Mouse (Mus musculus) neural tube, embryonic 15.5 days (tissue): ENCODE data around the gene Lonrf2. TPM values are rescaled to one million over a fixed set of nuclear protein-coding genes. Genes with fewer than 3 reads are reported as not detected.

Source experiments
- ATAC-seq: fragments of 200-750 bp; cut with Nextera tagmentation; 2 replicates; pipeline ENCODE4 v1.8.0; 2017; ENCODE audit warnings: mild to moderate bottlenecking, moderate TSS enrichment, moderate library complexity; ENCODE audit not compliant: low FRiP score
- H3K27ac ChIP-seq: fragments of 300-500 bp; sonication (generic); replicated peaks from 2 replicates; pipeline ENCODE4 v1.5.1; 2015; ENCODE audit warnings: mild to moderate bottlenecking, inconsistent platforms
- H3K27me3 ChIP-seq: fragments of 300-500 bp; sonication (generic); replicated peaks from 2 replicates; pipeline ENCODE4 v1.6.1; 2015; ENCODE audit warnings: inconsistent platforms
- H3K36me3 ChIP-seq: fragments of 300-500 bp; sonication (generic); 2 replicates; pipeline ENCODE4 v1.6.1; 2015; ENCODE audit warnings: inconsistent platforms
- H3K4me1 ChIP-seq: fragments of 300-500 bp; sonication (generic); 2 replicates; pipeline ENCODE4 v1.6.1; 2015; ENCODE audit warnings: inconsistent platforms
- H3K4me2 ChIP-seq: fragments of 300-500 bp; sonication (generic); 2 replicates; pipeline ENCODE4 v1.6.1; 2015; ENCODE audit warnings: inconsistent platforms, mild to moderate bottlenecking, moderate library complexity
- H3K4me3 ChIP-seq: fragments of 300-500 bp; sonication (generic); replicated peaks from 2 replicates; pipeline ENCODE4 v1.5.1; 2015; ENCODE audit warnings: mild to moderate bottlenecking, inconsistent platforms
- H3K9ac ChIP-seq: fragments of 300-500 bp; sonication (generic); replicated peaks from 2 replicates; pipeline ENCODE4 v1.6.1; 2015; ENCODE audit warnings: mild to moderate bottlenecking, inconsistent platforms
- H3K9me3 ChIP-seq: fragments of 300-500 bp; sonication (generic); replicated peaks from 2 replicates; pipeline ENCODE4 v1.6.1; 2016; ENCODE audit warnings: inconsistent platforms
- WGBS: fragments of 180-500 bp; shearing (Covaris S2); methylation state at CpG from one replicate; pipeline ENCODE4 v1.1.7; 2015; ENCODE audit warnings: mixed read lengths; 5-methylcytosine and 5-hydroxymethylcytosine counted together
- polyA plus RNA-seq: library from polyadenylated mRNA; unstranded; fragments of >200 nt; fragmentation: Nextera tagmentation; extraction: Ambion mirVana; gene quantifications from 2 replicates; pipeline ENCODE4 v1.2.1, GENCODE M21; 2015

The Lonrf2 gene
- polyA plus RNA-seq: 18.6 and 22.6 TPM in 2 replicates

GRCm38 (mm10) chr1:38836477-38836872 is at the start of gene Lonrf2:
Lonrf2 (minus strand) TSS chr1:38836711.
- H3K36me3 ChIP-seq: peaks cover 23% of the 10 kb centered on the region
- H3K4me2 ChIP-seq: peak within 1 kb of the TSS; percentile 95
- peak within 1 kb of the TSS; percentile 79 for H3K4me3 ChIP-seq
- peak within 1 kb of the TSS; percentile 97 for H3K27ac ChIP-seq
- peaks cover 8% of the 10 kb centered on the region; the same call in 1 of the 2 replicates for H3K27me3 ChIP-seq
- H3K9ac ChIP-seq: peak within 1 kb of the TSS; percentile 90
- WGBS: under 1% methylated on average over 47 of the region's 47 CpGs
- H3K4me1 ChIP-seq: peaks cover 24% of the 10 kb centered on the region
- H3K9me3 ChIP-seq: no peaks in the 10 kb centered on the region
- ATAC-seq: peak; percentile 95

- no peak for ATAC-seq
- H3K4me3 ChIP-seq: no peak overlapping the region
- no peaks in the 10 kb centered on the region for H3K27me3 ChIP-seq
- no peaks in the 10 kb centered on the region for H3K4me1 ChIP-seq
- no peaks in the 10 kb centered on the region for H3K9me3 ChIP-seq
- WGBS: 86% methylated on average over 2 of the region's 2 CpGs
- H3K9ac ChIP-seq: no peak overlapping the region
- peaks cover 30% of the 10 kb centered on the region for H3K36me3 ChIP-seq
- H3K27ac ChIP-seq: no peak overlapping the region
- no peak overlapping the region for H3K4me2 ChIP-seq
Observed at GRCm38 (mm10) chr1:38885956-38886355, 49.4 kb upstream of the Lonrf2 start.

GRCm38 (mm10) chr1:38883766-38884165 is 47.3 kb upstream of the Lonrf2 start:
- Histone ChIP-seq H3K9me3 (no peaks in the 10 kb centered on the region), H3K27me3 (no peaks in the 10 kb centered on the region), H3K27ac (no peak overlapping the region), H3K9ac (no peak overlapping the region), H3K36me3 (peaks cover 27% of the 10 kb centered on the region), H3K4me1 (no peaks in the 10 kb centered on the region), H3K4me2 (no peak overlapping the region), H3K4me3 (no peak overlapping the region)
- WGBS: 83% methylated on average over 9 of the region's 9 CpGs
- ATAC-seq: no peak

- H3K9ac ChIP-seq: no peak overlapping the region
- H3K4me3 ChIP-seq: no peak overlapping the region
- 95% methylated on average over 4 of the region's 4 CpGs for WGBS
- H3K4me2 ChIP-seq: no peak overlapping the region
- no peak for ATAC-seq
- H3K9me3 ChIP-seq: no peaks in the 10 kb centered on the region
- H3K27ac ChIP-seq: no peak overlapping the region
- H3K4me1 ChIP-seq: no peaks in the 10 kb centered on the region
- no peaks in the 10 kb centered on the region for H3K27me3 ChIP-seq
- H3K36me3 ChIP-seq: peaks cover 27% of the 10 kb centered on the region
Observed at GRCm38 (mm10) chr1:38882746-38883145, 46.2 kb upstream of the Lonrf2 start.

GRCm38 (mm10) chr1:38881366-38881765 is 44.9 kb upstream of the Lonrf2 start:
- Histone ChIP-seq H3K4me1 (no peaks in the 10 kb centered on the region), H3K9me3 (no peaks in the 10 kb centered on the region), H3K27me3 (no peaks in the 10 kb centered on the region), H3K27ac (no peak overlapping the region), H3K4me3 (no peak overlapping the region), H3K4me2 (no peak overlapping the region), H3K9ac (no peak overlapping the region), H3K36me3 (peaks cover 27% of the 10 kb centered on the region)
- ATAC-seq: no peak
- WGBS: 88% methylated on average over 4 of the region's 4 CpGs

GRCm38 (mm10) chr1:38876671-38877382 is 40.3 kb upstream of the Lonrf2 start:
- no peak overlapping the region for H3K4me3 ChIP-seq
- 52% methylated on average over 5 of the region's 5 CpGs for WGBS
- no peaks in the 10 kb centered on the region for H3K27me3 ChIP-seq
- no peak; the same call in 1 of the 2 replicates for ATAC-seq
- H3K9ac ChIP-seq: no peak overlapping the region
- H3K27ac ChIP-seq: no peak overlapping the region
- peaks cover 38% of the 10 kb centered on the region for H3K36me3 ChIP-seq
- no peaks in the 10 kb centered on the region for H3K4me1 ChIP-seq
- no peak overlapping the region for H3K4me2 ChIP-seq
- H3K9me3 ChIP-seq: no peaks in the 10 kb centered on the region

- H3K4me3 ChIP-seq: no peak overlapping the region
- H3K27me3 ChIP-seq: no peaks in the 10 kb centered on the region
- H3K4me2 ChIP-seq: no peak overlapping the region
- ATAC-seq: no peak
- H3K4me1 ChIP-seq: no peaks in the 10 kb centered on the region
- no peak overlapping the region for H3K9ac ChIP-seq
- H3K36me3 ChIP-seq: peaks cover 46% of the 10 kb centered on the region
- WGBS: 85% methylated on average over 5 of the region's 5 CpGs
- H3K27ac ChIP-seq: no peak overlapping the region
- H3K9me3 ChIP-seq: no peaks in the 10 kb centered on the region
Observed at GRCm38 (mm10) chr1:38873911-38874310, 37.4 kb upstream of the Lonrf2 start.

- no peak overlapping the region for H3K27ac ChIP-seq
- no peak for ATAC-seq
- WGBS: 69% methylated on average over 6 of the region's 6 CpGs
- H3K9me3 ChIP-seq: no peaks in the 10 kb centered on the region
- no peaks in the 10 kb centered on the region for H3K27me3 ChIP-seq
- H3K36me3 ChIP-seq: peaks cover 61% of the 10 kb centered on the region
- H3K4me1 ChIP-seq: no peaks in the 10 kb centered on the region
- no peak overlapping the region for H3K9ac ChIP-seq
- H3K4me2 ChIP-seq: no peak overlapping the region
- no peak overlapping the region for H3K4me3 ChIP-seq
Observed at GRCm38 (mm10) chr1:38871834-38872233, 35.3 kb upstream of the Lonrf2 start.

- 50% methylated on average over 13 of the region's 13 CpGs for WGBS
- Histone ChIP-seq H3K36me3 (peaks cover 73% of the 10 kb centered on the region), H3K4me2 (no peak overlapping the region)
Observed at GRCm38 (mm10) chr1:38869398-38870195, 33.1 kb upstream of the Lonrf2 start.

GRCm38 (mm10) chr1:38866242-38866641 is 29.7 kb upstream of the Lonrf2 start:
- peaks cover 54% of the 10 kb centered on the region for H3K36me3 ChIP-seq
- no peak overlapping the region for H3K4me2 ChIP-seq
- H3K27ac ChIP-seq: no peak overlapping the region
- ATAC-seq: no peak
- H3K9ac ChIP-seq: no peak overlapping the region
- H3K4me1 ChIP-seq: no peaks in the 10 kb centered on the region
- no peak overlapping the region for H3K4me3 ChIP-seq
- no peaks in the 10 kb centered on the region for H3K27me3 ChIP-seq
- WGBS: 80% methylated on average over 5 of the region's 5 CpGs
- no peaks in the 10 kb centered on the region for H3K9me3 ChIP-seq

More at GRCm38 (mm10) chr1:38869398-38870195, 33.1 kb upstream of the Lonrf2 start:
- ATAC-seq: no peak
- Histone ChIP-seq H3K4me1 (no peaks in the 10 kb centered on the region), H3K9me3 (no peaks in the 10 kb centered on the region), H3K4me3 (no peak overlapping the region), H3K9ac (no peak overlapping the region), H3K27me3 (no peaks in the 10 kb centered on the region), H3K27ac (no peak overlapping the region)

- WGBS: 81% methylated on average over 9 of the region's 9 CpGs
- peaks cover 43% of the 10 kb centered on the region for H3K36me3 ChIP-seq
- H3K4me3 ChIP-seq: no peak overlapping the region
- no peak overlapping the region for H3K9ac ChIP-seq
- H3K4me1 ChIP-seq: peaks cover 5% of the 10 kb centered on the region
- no peak for ATAC-seq
- no peaks in the 10 kb centered on the region for H3K9me3 ChIP-seq
- H3K4me2 ChIP-seq: no peak overlapping the region
- no peak overlapping the region for H3K27ac ChIP-seq
- H3K27me3 ChIP-seq: no peaks in the 10 kb centered on the region
Observed at GRCm38 (mm10) chr1:38864341-38864740, 27.8 kb upstream of the Lonrf2 start.

- no peak overlapping the region for H3K4me2 ChIP-seq
- 18% methylated on average over 4 of the region's 4 CpGs for WGBS
- no peak for ATAC-seq
- H3K9me3 ChIP-seq: no peaks in the 10 kb centered on the region
- H3K4me3 ChIP-seq: no peak overlapping the region
- peaks cover 31% of the 10 kb centered on the region for H3K36me3 ChIP-seq
- H3K4me1 ChIP-seq: peaks cover 5% of the 10 kb centered on the region
- no peaks in the 10 kb centered on the region for H3K27me3 ChIP-seq
- H3K9ac ChIP-seq: no peak overlapping the region
- no peak overlapping the region for H3K27ac ChIP-seq
Observed at GRCm38 (mm10) chr1:38862213-38862612, 25.7 kb upstream of the Lonrf2 start.
